Mouse (Mus musculus) liver, embryonic 15.5 days (tissue): ENCODE measurements around the gene Gm21969. TPM values are rescaled to one million over a fixed set of nuclear protein-coding genes. Genes with fewer than 3 reads are reported as not detected.
A peak's percentile ranks its signal among the peaks of the same experiment; 100 is the strongest.

Source experiments
- ATAC-seq: fragments of 200-750 bp; cut with Nextera tagmentation; 2 replicates; pipeline ENCODE4 v1.8.0; 2017; ENCODE audit warnings: moderate number of reproducible peaks, mild to moderate bottlenecking, moderate library complexity; ENCODE audit not compliant: insufficient read depth
- H3K27ac ChIP-seq: fragments of 300-500 bp; sonication (generic); replicated peaks from 2 replicates; pipeline ENCODE4 v1.5.1; 2015; ENCODE audit warnings: mild to moderate bottlenecking, inconsistent platforms
- H3K27me3 ChIP-seq: fragments of 300-500 bp; sonication (generic); 2 replicates; pipeline ENCODE4 v1.6.1; 2015; ENCODE audit warnings: mild to moderate bottlenecking, inconsistent platforms
- H3K36me3 ChIP-seq: fragments of 300-500 bp; sonication (generic); replicated peaks from 2 replicates; pipeline ENCODE4 v1.6.1; 2015; ENCODE audit warnings: moderate library complexity, mild to moderate bottlenecking, inconsistent platforms
- H3K4me1 ChIP-seq: fragments of 300-500 bp; sonication (generic); replicated peaks from 2 replicates; pipeline ENCODE4 v1.6.1; 2015; ENCODE audit warnings: inconsistent platforms
- H3K4me2 ChIP-seq: fragments of 300-500 bp; sonication (generic); 2 replicates; pipeline ENCODE4 v1.6.1; 2015; ENCODE audit warnings: moderate library complexity, mild to moderate bottlenecking, inconsistent platforms
- H3K4me3 ChIP-seq: fragments of 300-500 bp; sonication (generic); replicated peaks from 2 replicates; pipeline ENCODE4 v1.5.1; 2015; ENCODE audit warnings: mild to moderate bottlenecking, inconsistent platforms
- H3K9ac ChIP-seq: fragments of 300-500 bp; sonication (generic); 2 replicates; pipeline ENCODE4 v1.6.1; 2015; ENCODE audit warnings: moderate library complexity, mild to moderate bottlenecking, inconsistent platforms
- H3K9me3 ChIP-seq: fragments of 300-500 bp; sonication (generic); replicated peaks from 2 replicates; pipeline ENCODE4 v1.6.1; 2016; ENCODE audit warnings: inconsistent platforms
- WGBS: fragments of 180-500 bp; shearing (Covaris S2); methylation state at CpG from one replicate; pipeline ENCODE4 v1.1.7; 2015; ENCODE audit warnings: mixed read lengths; ENCODE audit not compliant: insufficient replicate concordance; 5-methylcytosine and 5-hydroxymethylcytosine counted together
- polyA plus RNA-seq: library from polyadenylated mRNA; unstranded; fragments of >200 nt; fragmentation: Nextera tagmentation; extraction: Ambion mirVana; gene quantifications from 2 replicates; pipeline ENCODE4 v1.2.1, GENCODE M21; 2015

The Gm21969 gene
- not detected in 2 replicates for polyA plus RNA-seq

GRCm38 (mm10) chr4:139602357-139603244, at the start of gene Gm21969:
Gene Gm21969, plus strand, starts transcription at chr4:139603186.
- ATAC-seq: no peak
- 29% methylated on average over 14 of the region's 14 CpGs for WGBS
- no peak within 1 kb of the TSS for H3K9ac ChIP-seq

GRCm38 (mm10) chr4:139555235-139555634, 47.8 kb upstream of the Gm21969 start:
- H3K4me1 ChIP-seq: no peaks in the 10 kb centered on the region
- no peak overlapping the region for H3K4me2 ChIP-seq
- H3K9ac ChIP-seq: no peak overlapping the region
- no peak for ATAC-seq
- no peaks in the 10 kb centered on the region for H3K27me3 ChIP-seq
- no peaks in the 10 kb centered on the region for H3K36me3 ChIP-seq
- H3K9me3 ChIP-seq: no peaks in the 10 kb centered on the region
- WGBS: 67% methylated on average over 11 of the region's 11 CpGs
- no peak overlapping the region for H3K27ac ChIP-seq
- no peak overlapping the region for H3K4me3 ChIP-seq

More at GRCm38 (mm10) chr4:139602357-139603244, at the start of gene Gm21969:
- H3K36me3 ChIP-seq: 0 out of 2 replicates have a peak, but pooled peaks cover 8% of the 10 kb centered on the region
- H3K4me3 ChIP-seq: no peak within 1 kb of the TSS
- H3K4me1 ChIP-seq: peaks cover 49% of the 10 kb centered on the region
- H3K27me3 ChIP-seq: no peaks in the 10 kb centered on the region; the same call in 1 of the 2 replicates
- H3K9me3 ChIP-seq: no peaks in the 10 kb centered on the region
- H3K27ac ChIP-seq: peak within 1 kb of the TSS; percentile 41; the same call in 1 of the 2 replicates
- no peak within 1 kb of the TSS for H3K4me2 ChIP-seq

- H3K27me3 ChIP-seq: no peaks in the 10 kb centered on the region
- H3K4me2 ChIP-seq: peak overlapping the region; percentile 15; the same call in 1 of the 2 replicates
- WGBS: 43% methylated on average over 19 of the region's 19 CpGs
Measured at GRCm38 (mm10) chr4:139555951-139556350, 47.0 kb upstream of the Gm21969 start.

DNA sequence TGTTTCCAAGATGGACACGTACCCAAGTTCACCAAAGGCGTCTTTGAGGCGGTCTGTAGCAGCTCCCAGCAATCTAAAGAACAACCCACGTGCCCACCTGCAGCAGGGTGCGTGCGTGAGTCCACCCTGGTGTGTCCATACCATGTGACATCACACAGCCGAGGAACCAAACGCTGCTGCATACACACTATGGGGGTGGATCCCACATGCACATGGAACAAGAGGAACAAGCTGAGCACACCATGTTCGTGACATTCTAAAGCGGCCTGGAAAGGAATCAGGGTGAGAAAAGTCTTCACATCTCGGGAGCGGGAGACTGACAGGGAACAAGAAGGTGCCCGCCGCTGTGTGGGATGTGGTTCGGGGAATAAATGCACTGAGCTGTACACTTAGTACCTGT, 34.6 kb upstream of the Gm21969 start:
- no peaks in the 10 kb centered on the region for H3K36me3 ChIP-seq
- no peak overlapping the region for H3K27ac ChIP-seq
- H3K27me3 ChIP-seq: peaks cover 23% of the 10 kb centered on the region
- no peak overlapping the region for H3K4me3 ChIP-seq
- WGBS: 64% methylated on average over 15 of the region's 15 CpGs
- no peak for ATAC-seq
- H3K4me2 ChIP-seq: no peak overlapping the region
- H3K9me3 ChIP-seq: no peaks in the 10 kb centered on the region
- H3K4me1 ChIP-seq: no peaks in the 10 kb centered on the region
- H3K9ac ChIP-seq: no peak overlapping the region

More at GRCm38 (mm10) chr4:139555951-139556350, 47.0 kb upstream of the Gm21969 start:
- no peaks in the 10 kb centered on the region for H3K36me3 ChIP-seq
- no peaks in the 10 kb centered on the region for H3K9me3 ChIP-seq
- H3K9ac ChIP-seq: no peak overlapping the region
- no peaks in the 10 kb centered on the region for H3K4me1 ChIP-seq
- no peak; the same call in 1 of the 2 replicates for ATAC-seq
- no peak overlapping the region for H3K4me3 ChIP-seq
- H3K27ac ChIP-seq: no peak overlapping the region

DNA sequence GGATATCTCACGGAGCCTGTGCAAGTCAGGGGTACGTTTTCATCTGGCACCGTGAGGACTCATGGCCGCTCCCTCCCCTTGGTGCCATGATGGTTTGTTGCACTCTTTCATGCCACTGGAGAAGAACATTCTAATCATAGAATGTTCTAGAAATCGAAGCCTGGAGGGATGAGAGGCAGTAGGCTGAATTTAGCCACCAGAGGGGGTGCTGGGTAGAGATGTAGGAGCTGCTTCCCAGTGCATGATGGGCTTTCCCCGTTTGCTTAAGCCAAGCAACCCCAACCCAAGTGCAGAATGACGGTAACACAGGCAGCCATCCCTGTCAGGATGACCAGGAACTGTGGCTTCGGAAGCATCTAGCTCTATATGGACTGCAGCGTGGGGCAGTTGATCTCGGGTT, 32.2 kb upstream of the Gm21969 start:
- H3K9ac ChIP-seq: no peak overlapping the region
- H3K27ac ChIP-seq: no peak overlapping the region
- H3K4me1 ChIP-seq: peaks cover 23% of the 10 kb centered on the region
- no peaks in the 10 kb centered on the region for H3K36me3 ChIP-seq
- no peak overlapping the region for H3K4me3 ChIP-seq
- peaks cover 47% of the 10 kb centered on the region for H3K27me3 ChIP-seq
- whole genome bisulfite sequencing: 63% methylated on average over 10 of the region's 10 CpGs
- H3K4me2 ChIP-seq: no peak overlapping the region
- H3K9me3 ChIP-seq: no peaks in the 10 kb centered on the region
- ATAC-seq: no peak

DNA sequence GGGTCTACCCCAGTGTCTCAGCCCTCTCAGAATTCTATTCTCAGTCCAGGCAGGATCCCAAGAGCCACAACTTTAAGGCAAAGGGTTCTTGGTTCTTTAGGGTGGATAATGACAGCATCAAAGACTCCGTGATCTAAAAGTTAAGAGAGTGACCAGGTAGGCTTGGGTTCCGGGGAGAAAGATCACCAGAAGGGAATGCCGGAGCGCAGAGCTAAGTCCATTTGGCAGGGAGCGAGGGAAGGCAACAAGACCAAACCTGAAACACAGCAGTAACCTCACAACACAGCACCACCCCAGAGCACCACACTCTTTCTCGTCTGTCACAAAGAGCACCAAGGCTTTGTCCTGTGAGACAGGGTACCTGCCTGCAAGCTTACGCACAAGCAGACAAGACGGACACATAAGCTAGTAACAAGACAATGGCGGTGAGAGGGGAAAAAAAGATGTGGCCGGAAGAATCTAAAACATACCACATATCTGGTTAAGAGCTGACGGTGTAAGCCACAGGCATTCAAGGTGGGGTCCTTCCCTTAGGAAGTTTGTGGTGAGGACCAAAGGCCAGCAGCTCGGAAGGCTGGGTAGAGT, 30.0 kb upstream of the Gm21969 start:
- Histone ChIP-seq H3K4me3 (no peak overlapping the region), H3K27me3 (peaks cover 67% of the 10 kb centered on the region), H3K9me3 (no peaks in the 10 kb centered on the region), H3K4me2 (no peak overlapping the region), H3K36me3 (no peaks in the 10 kb centered on the region), H3K4me1 (peaks cover 25% of the 10 kb centered on the region), H3K9ac (no peak overlapping the region), H3K27ac (no peak overlapping the region)
- no peak for ATAC-seq
- WGBS: 54% methylated on average over 12 of the region's 12 CpGs

DNA sequence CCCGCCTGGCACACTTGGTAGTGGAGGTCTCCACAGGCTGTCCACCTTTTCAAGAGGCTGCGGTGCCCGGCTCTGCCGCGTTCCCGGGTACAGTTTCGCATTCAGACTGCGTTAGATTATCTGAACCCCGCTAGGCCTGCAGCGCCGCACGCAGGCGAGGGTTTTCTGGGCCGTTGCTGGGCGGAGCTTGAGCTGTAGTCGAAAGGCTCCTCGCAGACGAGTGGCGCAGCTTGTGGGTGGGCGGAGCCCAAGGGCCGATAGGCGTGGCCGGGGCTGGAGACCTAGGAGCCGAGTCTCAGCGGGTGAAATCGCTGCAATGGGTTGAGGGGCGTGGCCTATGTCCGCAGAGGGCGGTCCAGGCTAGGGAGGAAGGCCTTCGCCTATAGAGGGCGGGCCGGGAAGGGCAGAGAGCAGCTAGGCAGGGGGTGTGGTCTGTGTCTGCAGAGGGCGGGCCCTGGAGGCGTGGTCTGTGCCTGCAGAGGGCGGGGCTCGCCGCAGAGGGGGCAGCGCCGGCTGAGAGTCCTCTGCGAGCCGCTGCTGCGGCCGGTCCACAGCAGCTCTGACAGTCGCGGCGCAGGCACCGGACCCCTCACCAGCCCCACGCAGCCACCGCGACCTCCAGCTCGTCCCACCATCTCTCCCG, 28.7 kb upstream of the Gm21969 start:
- no peaks in the 10 kb centered on the region for H3K36me3 ChIP-seq
- H3K4me3 ChIP-seq: peak overlapping the region; percentile 64
- H3K9me3 ChIP-seq: no peaks in the 10 kb centered on the region
- under 1% methylated on average over 51 of the region's 52 CpGs for WGBS
- peak overlapping the region; percentile 58 for H3K9ac ChIP-seq
- H3K27me3 ChIP-seq: peaks cover 79% of the 10 kb centered on the region
- peaks cover 35% of the 10 kb centered on the region for H3K4me1 ChIP-seq
- peak; percentile 93 for ATAC-seq
- H3K4me2 ChIP-seq: peak overlapping the region; percentile 75
- peak overlapping the region; percentile 72 for H3K27ac ChIP-seq

DNA sequence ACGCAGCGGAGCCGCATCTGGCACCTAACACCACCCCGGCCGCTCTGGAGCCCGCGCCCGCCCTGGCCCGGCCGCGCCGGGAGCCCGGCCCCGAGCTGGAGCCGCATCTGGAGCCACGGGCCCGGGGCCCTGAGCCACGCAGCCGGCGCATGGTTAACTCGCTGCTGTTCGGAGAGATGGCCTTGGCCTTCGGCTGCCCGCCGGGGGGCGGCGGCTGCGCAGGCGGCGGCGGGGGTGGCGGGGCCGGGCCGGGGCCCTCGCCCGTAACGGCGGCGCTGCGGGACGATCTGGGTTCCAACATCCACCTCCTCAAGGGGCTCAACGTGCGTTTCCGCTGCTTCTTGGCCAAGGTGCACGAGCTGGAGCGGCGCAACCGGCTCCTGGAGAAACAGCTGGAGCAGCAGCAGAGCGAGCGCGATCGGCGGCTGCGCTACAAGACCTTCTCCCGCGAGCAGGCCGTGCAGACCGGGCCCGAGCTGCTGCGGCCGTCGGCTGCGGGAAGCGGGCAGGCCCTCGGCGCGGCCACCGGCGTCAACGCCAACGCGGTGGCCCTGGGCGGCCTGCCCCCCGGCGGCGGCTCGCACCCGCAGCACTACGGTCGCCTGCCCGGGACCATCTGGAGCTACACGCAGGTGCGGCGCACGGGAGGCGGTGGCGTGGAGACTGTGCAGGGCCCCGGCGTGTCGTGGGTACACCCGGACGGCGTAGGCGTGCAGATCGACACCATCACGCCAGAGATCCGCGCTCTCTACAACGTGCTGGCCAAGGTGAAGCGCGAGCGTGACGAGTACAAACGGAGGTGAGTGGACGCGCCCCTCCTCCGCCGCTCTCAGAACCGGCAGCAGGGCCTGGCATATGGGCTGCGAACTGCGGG, 27.9 kb upstream of the Gm21969 start:
- WGBS: under 1% methylated on average over 107 of the region's 111 CpGs

DNA sequence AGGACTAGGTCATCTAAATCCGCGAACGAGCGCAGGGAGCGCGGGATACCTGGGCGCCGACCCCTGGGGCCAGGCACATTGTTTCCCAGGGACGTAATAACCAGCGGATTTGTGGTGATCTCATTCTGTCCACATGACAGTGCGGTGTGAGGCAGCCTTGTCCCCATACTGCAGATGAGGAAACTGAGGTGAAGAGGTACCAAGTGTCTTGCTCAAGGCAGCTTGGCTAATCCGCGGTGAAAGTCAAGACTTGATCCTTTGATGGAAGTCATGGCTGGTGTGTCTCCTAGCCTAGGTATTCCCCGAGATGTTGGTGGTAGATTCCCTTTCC, 27.3 kb upstream of the Gm21969 start:
- 0 out of 2 replicates have a peak overlapping the region, but pooled peaks have one; percentile 72 for H3K27ac ChIP-seq
- no peaks in the 10 kb centered on the region for H3K9me3 ChIP-seq
- peak overlapping the region; percentile 75 for H3K4me2 ChIP-seq
- peak overlapping the region; percentile 64 for H3K4me3 ChIP-seq
- H3K36me3 ChIP-seq: no peaks in the 10 kb centered on the region
- peaks cover 48% of the 10 kb centered on the region for H3K4me1 ChIP-seq
- ATAC-seq: no peak
- WGBS: 13% methylated on average over 14 of the region's 14 CpGs
- H3K9ac ChIP-seq: peak overlapping the region; percentile 58
- peaks cover 86% of the 10 kb centered on the region for H3K27me3 ChIP-seq

More for the DNA sequence above, 27.9 kb upstream of the Gm21969 start:
- Histone ChIP-seq H3K36me3 (no peaks in the 10 kb centered on the region), H3K4me2 (peak overlapping the region; percentile 75), H3K9ac (peak overlapping the region; percentile 58), H3K27ac (peak overlapping the region; percentile 72), H3K4me1 (peaks cover 43% of the 10 kb centered on the region), H3K4me3 (peak overlapping the region; percentile 64), H3K27me3 (peaks cover 85% of the 10 kb centered on the region), H3K9me3 (no peaks in the 10 kb centered on the region)
- ATAC-seq: peak; percentile 48

- WGBS: 55% methylated on average over 14 of the region's 14 CpGs
- H3K9ac ChIP-seq: 0 out of 2 replicates have a peak overlapping the region, but pooled peaks have one; percentile 58
- ATAC-seq: no peak
- peak overlapping the region; percentile 75 for H3K4me2 ChIP-seq
- peaks cover 86% of the 10 kb centered on the region for H3K27me3 ChIP-seq
- H3K4me1 ChIP-seq: peaks cover 50% of the 10 kb centered on the region
- no peak overlapping the region for H3K27ac ChIP-seq
- peak overlapping the region; percentile 64 for H3K4me3 ChIP-seq
- no peaks in the 10 kb centered on the region for H3K36me3 ChIP-seq
- no peaks in the 10 kb centered on the region for H3K9me3 ChIP-seq
Measured at GRCm38 (mm10) chr4:139576251-139576880, 26.6 kb upstream of the Gm21969 start.
